In genomic region chr16:67617811-67618210, GRCm38 (mm10) we compare ENCODE assay signal across 8 mouse cellular contexts. TPM values are rescaled to one million over a fixed set of nuclear protein-coding genes. Genes with fewer than 3 reads are reported as not detected.
DNase-seq lines count a peak whose midpoint lies in the region; ATAC-seq and TF ChIP-seq lines count a peak whose summit lies in the region.

No protein-coding gene starts in this region.

- H3K27me3 ChIP-seq in heart, embryonic 14.5 days (ENCODE audit: control insufficient read depth, insufficient read depth, low read length) = peaks cover 22% of the 10 kb centered on the region
- peaks cover 6% of the 10 kb centered on the region for H3K27me3 ChIP-seq in heart, adult 2 months (ENCODE audit: control insufficient read depth, insufficient read depth, low read length)
- no peaks in the 10 kb centered on the region for H3K27me3 ChIP-seq in forebrain, embryonic 12.5 days
- no peaks in the 10 kb centered on the region for H3K27me3 ChIP-seq in neural tube, embryonic 15.5 days (replicated peaks)

- H3K4me3 ChIP-seq in heart, embryonic 14.5 days (ENCODE audit: control insufficient read depth in 1 of 2, insufficient read depth in 1 of 2, low read depth in 1 of 2, low read length in 2 of 2) = peak overlapping the region; percentile 16 to 39
- H3K4me3 ChIP-seq in heart, adult 2 months = no peak overlapping the region
- H3K4me3 ChIP-seq in forebrain, embryonic 12.5 days (replicated peaks) = peak overlapping the region; percentile 71
- H3K4me3 ChIP-seq in neural tube, embryonic 15.5 days (replicated peaks) = peak overlapping the region; percentile 86

- H3K79me2 ChIP-seq in heart, adult 2 months (replicated peaks; ENCODE audit: control insufficient read depth, insufficient read depth, low read length) = no peaks in the 10 kb centered on the region

- no peak for TF ChIP-seq EP300 in heart, adult 2 months (IDR thresholded peaks at IDR 0.05; ENCODE audit: insufficient read depth, low read depth, low read length)

- intact Hi-C loops in heart, adult 2 months (cut with DNase I) = loop anchor here (10.0 kb wide), 1 partner anchor 523 kb away; no protein-coding TSS in a partner anchor

- no peaks in the 10 kb centered on the region for H3K9me3 ChIP-seq in heart, embryonic 14.5 days (ENCODE audit: control insufficient read depth, low read length)
- no peaks in the 10 kb centered on the region for H3K9me3 ChIP-seq in forebrain, embryonic 12.5 days
- no peaks in the 10 kb centered on the region for H3K9me3 ChIP-seq in neural tube, embryonic 15.5 days (replicated peaks)

- TF ChIP-seq CTCF in heart, adult 2 months (IDR thresholded peaks at IDR 0.05) = no peak

- no peak for TF ChIP-seq POLR2A in heart, adult 2 months (IDR thresholded peaks at IDR 0.05; ENCODE audit: insufficient read depth, low read depth, low read length)

- WGBS in heart, embryonic 14.5 days = 0% methylated on average over 25 of the region's 25 CpGs
- WGBS in heart, adult 2 months = 2% methylated on average over 25 of the region's 25 CpGs
- 0% methylated on average over 25 of the region's 25 CpGs for WGBS in forebrain, embryonic 12.5 days
- WGBS in neural tube, embryonic 15.5 days = under 1% methylated on average over 25 of the region's 25 CpGs

- no peak overlapping the region for H3K9ac ChIP-seq in heart, embryonic 14.5 days (ENCODE audit: low read length)
- H3K9ac ChIP-seq in heart, adult 2 months (ENCODE audit: low read depth, low read length) = no peak overlapping the region
- peak overlapping the region; percentile 62 for H3K9ac ChIP-seq in forebrain, embryonic 12.5 days
- H3K9ac ChIP-seq in neural tube, embryonic 15.5 days (replicated peaks) = peak overlapping the region; percentile 85

- H3K36me3 ChIP-seq in heart, embryonic 14.5 days (ENCODE audit: control insufficient read depth, insufficient read depth, low read length) = no peaks in the 10 kb centered on the region
- H3K36me3 ChIP-seq in heart, adult 2 months (ENCODE audit: control insufficient read depth, insufficient read depth, low read length) = no peaks in the 10 kb centered on the region
- no peaks in the 10 kb centered on the region for H3K36me3 ChIP-seq in forebrain, embryonic 12.5 days (replicated peaks)
- no peaks in the 10 kb centered on the region for H3K36me3 ChIP-seq in neural tube, embryonic 15.5 days

- no peak for ATAC-seq in heart, embryonic 14.5 days (ENCODE audit: insufficient number of reproducible peaks, insufficient read depth, low FRiP score, low read depth)
- no peak; the same call in 1 of the 2 replicates for ATAC-seq in forebrain, embryonic 12.5 days (ENCODE audit: low FRiP score)
- peak; percentile 22 for ATAC-seq in neural tube, embryonic 15.5 days (ENCODE audit: low FRiP score)

- H3K4me1 ChIP-seq in heart, embryonic 14.5 days (ENCODE audit: control insufficient read depth in 2 of 2, insufficient read depth in 2 of 2, low read length in 2 of 2) = peaks cover 3% of the 10 kb centered on the region in 2 experiments; a peak in 1 of 4 replicates
- no peaks in the 10 kb centered on the region for H3K4me1 ChIP-seq in heart, adult 2 months (ENCODE audit: control insufficient read depth, insufficient read depth, low read length)
- H3K4me1 ChIP-seq in forebrain, embryonic 12.5 days = peaks cover 13% of the 10 kb centered on the region
- peaks cover 18% of the 10 kb centered on the region for H3K4me1 ChIP-seq in neural tube, embryonic 15.5 days

- H3K4me2 ChIP-seq in heart, embryonic 14.5 days (ENCODE audit: low read length) = peak overlapping the region; percentile 72
- peak overlapping the region; percentile 72 for H3K4me2 ChIP-seq in forebrain, embryonic 12.5 days
- H3K4me2 ChIP-seq in neural tube, embryonic 15.5 days = peak overlapping the region; percentile 71

- no peak overlapping the region for H3K27ac ChIP-seq in heart, embryonic 14.5 days (replicated peaks in 1 of 2; ENCODE audit: control insufficient read depth in 1 of 2, insufficient read depth in 1 of 2, low read depth in 2 of 2, low read length in 2 of 2)
- H3K27ac ChIP-seq in heart, adult 2 months = no peak overlapping the region
- H3K27ac ChIP-seq in forebrain, embryonic 12.5 days = peak overlapping the region; percentile 54; the same call in 1 of the 2 replicates
- H3K27ac ChIP-seq in neural tube, embryonic 15.5 days (replicated peaks) = peak overlapping the region; percentile 94

- no peak for DNase-seq in heart, adult 2 months
- DNase-seq in brain, embryonic 18.5 days (ENCODE audit: low read depth, low spot score) = peak; percentile 71
- peak; percentile 57 to 67 for DNase-seq in layer of hippocampus, postnatal 25 days (ENCODE audit: extremely low spot score in 1 of 2, low spot score in 1 of 2)
- no peak for DNase-seq in thymus, postnatal 25 days
- no peak for DNase-seq in urinary bladder, adult 2 months (ENCODE audit: low spot score)

RNA-seq across cellular contexts. Expression of gene Cadm2, which starts 2.9 kb away (rescaled TPM):
- 0.05 and 0.07 TPM in 2 replicates for polyA plus RNA-seq in heart, embryonic 14.5 days (2014; fragmentation: Nextera tagmentation; extraction: Ambion mirVana)
- total RNA-seq in heart, adult 2 months (2021) = under 1 TPM; 0.77 to 0.89 TPM
- 0.35 and 0.94 TPM in 2 replicates for polyA plus RNA-seq in heart, adult 2 months (2012; rRNA removed)
- 9.5 and 11.0 TPM in 2 replicates for polyA plus RNA-seq in forebrain, embryonic 12.5 days (2016; fragmentation: Nextera tagmentation; extraction: Ambion mirVana)
- 100 to 1,000 TPM; 228 to 239 TPM for total RNA-seq in layer of hippocampus, postnatal 25 days (2021)
- polyA plus RNA-seq in neural tube, embryonic 15.5 days (2015; fragmentation: Nextera tagmentation; extraction: Ambion mirVana) = 48.8 and 64.9 TPM in 2 replicates
- 2.3 and 3.3 TPM in 2 replicates for polyA plus RNA-seq in urinary bladder, adult 2 months (2012; rRNA removed)

Comparison
In these comparisons a context has a peak if more than half of its experiments do, and no peak if none do; other contexts are left out.
1. H3K27ac ChIP-seq: peak in forebrain, embryonic 12.5 days (single experiment) and neural tube, embryonic 15.5 days (single experiment); none in heart, embryonic 14.5 days (0 of 2) and heart, adult 2 months (single experiment).
2. H3K9ac ChIP-seq: peak in forebrain, embryonic 12.5 days (single experiment) and neural tube, embryonic 15.5 days (single experiment); none in heart, embryonic 14.5 days (single experiment) and heart, adult 2 months (single experiment).
3. DNase-seq: peak in brain, embryonic 18.5 days (single experiment) and layer of hippocampus, postnatal 25 days (2 of 2); none in heart, adult 2 months (0 of 2), thymus, postnatal 25 days (single experiment) and urinary bladder, adult 2 months (single experiment).
4. Peak in every context shown above with its lines, with median percentiles within 50 percentile points of each other: H3K4me2 ChIP-seq.